Mouse (Mus musculus): ENCODE measurements around the gene Dennd1a. TPM values are rescaled to one million over a fixed set of nuclear protein-coding genes. Genes with fewer than 3 reads are reported as not detected.
"Not testable (repeated sequence)": the region's sequence is repeated elsewhere in the genome, so short reads cannot be mapped to it uniquely, and the experiment has no call there.

Dennd1a gene
- total RNA-seq, 2 experiments from 2014 or later: 71.8 to 85.8 TPM

DNA sequence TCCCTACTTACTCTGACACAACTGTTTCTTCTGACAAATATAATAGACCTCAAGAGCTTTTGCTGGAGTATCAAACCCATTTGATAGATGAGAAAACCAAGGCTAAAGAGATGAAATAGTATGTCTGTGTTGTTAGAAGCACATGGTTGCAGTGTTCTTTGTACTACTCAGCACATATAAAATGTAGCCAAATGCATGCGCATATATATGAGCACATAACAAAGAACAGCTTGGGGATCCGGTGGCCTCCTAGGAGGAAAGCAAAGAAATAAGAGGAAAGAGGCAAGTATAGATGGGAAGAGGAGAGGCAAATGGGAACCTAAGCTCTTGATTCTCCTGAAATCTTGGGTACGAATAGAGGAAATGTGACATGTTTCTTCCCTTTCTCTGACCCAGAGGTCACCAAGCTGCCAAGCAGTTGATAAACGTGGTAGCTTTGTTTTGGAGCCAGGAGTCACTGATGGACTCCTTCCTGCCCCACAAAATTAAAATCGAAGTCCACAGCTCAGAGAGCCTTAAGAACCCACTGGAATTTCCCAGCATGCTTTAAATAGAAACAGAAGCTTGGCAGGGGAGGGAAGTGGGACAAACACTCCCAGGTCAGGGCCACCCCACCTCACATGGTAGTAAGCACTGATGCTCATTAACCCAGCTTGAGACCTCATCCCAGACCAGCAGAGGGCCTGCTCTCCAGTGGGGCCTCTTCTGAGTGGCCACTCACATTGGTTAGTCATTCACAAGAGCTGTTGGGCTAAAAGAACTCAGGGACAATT is 317.3 kb downstream of the Dennd1a start:
- no peak for DNase-seq

DNA sequence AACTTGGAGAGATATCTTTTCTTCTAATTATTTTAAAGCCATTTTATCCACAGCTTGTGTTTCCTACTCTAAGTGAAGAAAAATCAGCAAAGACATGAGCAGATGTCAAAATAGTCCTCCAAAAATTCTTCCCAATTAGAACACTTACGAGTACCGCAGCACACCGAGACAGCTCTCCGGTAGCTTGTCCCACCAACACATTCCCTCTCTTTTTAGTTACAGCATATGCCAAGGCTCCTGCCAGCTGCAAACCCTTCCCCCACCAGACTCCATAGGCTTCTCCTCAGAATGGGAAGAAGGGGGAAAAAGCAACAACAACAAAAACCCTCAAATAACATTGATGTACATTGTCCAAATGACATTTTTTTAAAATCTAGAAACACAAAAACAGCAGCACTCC is 322.7 kb downstream of the Dennd1a start:
- no peak for DNase-seq

GRCm38 (mm10) chr2:37963362-37963761 is 323.8 kb downstream of the Dennd1a start:
- peak; percentile 22 to 46 for DNase-seq

- DNase-seq: no peak
Observed at GRCm38 (mm10) chr2:37948424-37948823, 338.8 kb downstream of the Dennd1a start.

DNA sequence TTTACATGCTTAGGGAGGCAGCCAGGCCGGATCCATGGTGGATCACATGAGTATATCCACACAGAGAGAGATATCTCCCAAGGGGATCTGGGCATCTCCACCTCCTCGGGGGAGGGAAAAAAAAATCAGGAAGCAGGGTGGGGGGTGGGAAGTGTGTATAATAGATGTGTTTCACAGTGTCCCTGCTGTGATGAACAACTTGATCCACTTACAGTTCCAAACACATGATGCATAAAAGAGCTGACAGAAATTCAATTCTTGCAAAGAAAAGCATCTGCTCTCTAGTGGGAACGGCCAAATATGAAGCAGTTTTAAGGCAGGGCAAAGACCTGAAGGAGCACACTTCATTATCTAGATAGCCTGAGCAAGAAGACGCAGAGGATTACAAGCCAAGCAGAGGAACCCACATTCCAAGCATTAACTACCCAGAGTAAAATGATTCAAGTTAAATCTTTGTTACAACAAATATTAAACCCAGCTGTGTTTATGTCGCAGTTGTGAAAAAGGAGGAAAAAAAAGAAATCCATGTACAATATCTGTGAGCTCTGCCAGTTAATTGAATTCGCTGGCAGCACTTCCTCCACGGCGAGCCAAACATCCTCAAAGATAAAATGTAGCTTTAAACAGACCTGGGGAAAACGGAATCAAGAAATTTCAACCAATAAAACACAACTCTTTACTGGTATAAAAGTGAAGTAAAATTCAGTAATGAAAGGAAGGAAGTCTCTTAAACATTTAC is 341.4 kb downstream of the Dennd1a start:
- DNase-seq: peak in 1 of 2 experiments; percentile 10

DNA sequence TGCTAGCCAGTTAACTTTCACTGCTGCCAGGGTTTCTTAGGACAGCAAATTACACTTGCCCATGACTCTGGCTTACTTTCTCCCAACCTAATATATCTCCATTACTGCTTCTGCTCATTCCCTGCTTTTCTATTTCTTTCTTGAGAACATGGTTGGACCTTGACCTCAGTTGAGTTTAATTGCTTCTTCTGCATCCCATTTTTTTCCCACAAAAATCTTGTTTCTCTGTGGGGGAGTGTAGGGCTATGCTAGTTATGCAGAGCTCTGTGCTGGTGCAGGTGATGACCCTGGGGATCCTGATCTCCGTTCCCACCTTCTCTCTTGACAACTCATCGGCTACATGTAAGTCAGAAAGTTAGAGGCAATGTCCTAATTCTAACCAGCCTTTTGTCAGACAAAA is 344.3 kb downstream of the Dennd1a start:
- DNase-seq: no peak

- DNase-seq: no peak
Observed at GRCm38 (mm10) chr2:37941741-37942140, 345.4 kb downstream of the Dennd1a start.

DNA sequence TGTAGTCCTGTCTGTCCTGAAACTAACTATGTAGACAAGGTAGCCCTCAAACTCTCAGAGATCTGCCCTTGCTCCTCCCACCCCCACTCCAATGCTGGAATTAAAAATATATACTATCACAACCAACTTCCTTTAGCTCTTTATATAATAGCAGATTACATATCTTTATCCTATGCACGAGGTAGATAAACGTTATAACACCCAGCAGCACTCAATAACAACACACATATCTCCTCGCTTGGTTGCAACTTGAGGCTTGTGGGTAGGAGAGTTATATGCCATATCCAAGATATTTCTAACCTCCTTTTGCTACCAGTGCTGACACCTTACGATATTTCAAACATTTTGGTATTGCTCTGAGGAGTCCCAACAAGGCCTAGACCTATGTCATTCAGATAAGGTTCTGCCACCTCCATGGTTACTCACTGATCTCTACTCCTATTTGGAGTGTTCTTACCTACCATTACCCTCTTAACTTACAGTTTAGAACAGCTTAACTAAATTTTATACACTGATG is 346.3 kb downstream of the Dennd1a start:
- no peak for DNase-seq

DNA sequence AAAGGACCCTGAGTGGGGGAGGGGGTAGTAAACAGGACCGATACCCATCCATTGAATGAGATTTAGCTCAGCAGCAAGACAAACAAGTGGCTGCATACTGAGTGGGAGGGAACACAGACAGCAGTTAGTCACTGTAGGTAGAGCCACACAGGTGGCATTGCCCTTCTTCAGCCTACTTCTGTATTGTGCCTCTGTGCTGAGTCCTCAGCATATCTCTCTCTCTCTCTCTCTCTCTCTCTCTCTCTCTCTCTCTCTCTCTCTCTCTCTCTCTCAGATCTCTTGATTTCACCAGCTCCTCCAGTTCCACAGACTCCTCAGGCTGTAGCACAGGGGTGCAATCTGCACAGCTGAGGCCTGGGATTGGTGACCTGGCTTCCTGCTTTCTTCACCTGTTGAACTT is 347.2 kb downstream of the Dennd1a start:
- no peak for DNase-seq

GRCm38 (mm10) chr2:37936922-37937321 is 350.3 kb downstream of the Dennd1a start:
- DNase-seq: not testable (repeated sequence)

- no peak for DNase-seq
Observed at GRCm38 (mm10) chr2:37932240-37932639, 354.9 kb downstream of the Dennd1a start.

DNA sequence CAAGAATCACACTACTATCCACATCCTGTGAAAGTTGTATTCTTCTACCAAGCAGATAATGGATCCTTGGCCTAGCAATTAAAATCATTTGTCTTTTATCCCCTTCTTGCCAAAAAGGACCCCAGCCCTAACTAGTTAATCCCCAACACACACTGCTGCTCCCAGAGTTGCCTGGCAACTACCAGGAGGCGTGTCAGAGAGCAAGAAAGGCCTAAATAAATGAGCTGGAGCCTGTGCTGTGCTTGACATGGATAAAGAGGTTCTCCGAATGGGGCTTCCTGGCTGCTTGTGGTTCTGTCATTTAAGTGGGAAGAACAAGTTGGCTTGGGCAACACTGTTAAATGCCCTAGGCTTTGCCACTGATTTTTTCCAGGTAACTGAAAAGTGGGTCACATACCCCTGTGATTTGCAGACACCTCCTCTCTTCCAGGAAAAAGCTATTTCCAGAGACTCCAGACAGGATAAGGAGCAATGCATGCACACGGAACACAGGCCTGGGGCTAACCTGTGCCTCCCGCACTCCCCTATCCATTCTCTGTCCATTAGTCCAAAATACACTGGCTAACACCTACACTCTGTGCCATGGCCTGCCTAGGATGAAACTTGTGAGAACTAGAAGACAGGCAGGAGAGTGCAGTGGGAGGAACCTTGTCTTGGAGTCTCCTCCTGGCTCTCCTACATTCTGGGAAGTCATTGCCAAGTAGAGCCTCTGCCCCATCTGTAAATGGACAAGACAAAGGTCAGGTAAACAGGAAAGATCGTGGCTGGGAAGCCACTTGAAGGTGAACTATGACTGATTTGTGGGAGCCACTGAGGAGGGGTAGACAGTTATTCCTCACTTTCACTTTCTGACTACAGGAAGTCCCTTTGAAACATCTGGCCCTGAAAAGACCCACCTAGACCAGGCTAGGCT is 355.9 kb downstream of the Dennd1a start:
- DNase-seq: peak in 1 of 2 experiments; percentile 17

GRCm38 (mm10) chr2:37926133-37926503 is 361.1 kb downstream of the Dennd1a start:
- DNase-seq: no peak

GRCm38 (mm10) chr2:37925413-37926132 is 361.6 kb downstream of the Dennd1a start:
- DNase-seq: peak in 1 of 2 experiments; percentile 30

- DNase-seq: no peak
Observed at GRCm38 (mm10) chr2:37908721-37909506, 378.3 kb downstream of the Dennd1a start.

GRCm38 (mm10) chr2:37908296-37908695 is 378.9 kb downstream of the Dennd1a start:
- DNase-seq: no peak

- no peak for DNase-seq
Observed at GRCm38 (mm10) chr2:37906261-37906660, 380.9 kb downstream of the Dennd1a start.

DNA sequence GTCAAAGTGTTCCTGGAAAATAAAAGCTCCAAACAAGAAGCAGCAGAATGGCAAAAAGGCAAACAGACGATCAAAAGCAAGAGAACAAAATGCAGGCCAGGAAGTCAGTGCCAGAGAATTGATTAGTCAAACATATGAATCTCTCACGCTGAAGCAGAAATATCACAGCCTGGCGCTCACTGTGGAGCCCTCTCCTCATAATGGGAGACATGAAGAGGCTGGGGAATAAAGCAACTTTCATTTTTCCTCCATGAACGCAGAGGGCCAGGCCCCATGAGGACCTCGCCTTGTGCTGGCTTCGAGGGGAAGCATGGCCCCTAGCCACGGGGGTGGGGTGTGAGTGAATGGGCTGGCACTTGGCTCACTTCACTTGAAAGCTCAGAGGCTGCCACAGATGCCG is 383.9 kb downstream of the Dennd1a start:
- DNase-seq: peak in 1 of 2 experiments; percentile 18

GRCm38 (mm10) chr2:37883214-37883613 is 404.0 kb downstream of the Dennd1a start:
- no peak for DNase-seq

GRCm38 (mm10) chr2:37881262-37881913 is 405.8 kb downstream of the Dennd1a start:
- DNase-seq: no peak

Measured in layer of hippocampus, postnatal 36 days (tissue).